Mouse (Mus musculus) adrenal gland, postnatal 25 days (tissue): ENCODE data around the gene Lbhd1. TPM values are rescaled to one million over a fixed set of nuclear protein-coding genes. Genes with fewer than 3 reads are reported as not detected.
"Not testable (repeated sequence)": the region's sequence is repeated elsewhere in the genome, so short reads cannot be mapped to it uniquely, and the experiment has no call there.

ENCODE experiments used
- DNase-seq: peaks from one replicate; pipeline ENCODE4 v3.0.0; 2021; ENCODE audit warnings: mixed read lengths
- total RNA-seq: library from RNA; stranded (reverse); gene quantifications from 2 replicates; pipeline ENCODE4 v1.2.3, GENCODE M21; 2021

Lbhd1 gene
- total RNA-seq, 1 experiment from 2014 or later: 5.9 TPM

- DNase-seq: peak; percentile 95
Observed at GRCm38 (mm10) chr19:8871267-8872186, 12.0 kb upstream of the Lbhd1 start, which contains the start of gene Ubxn1. TSS of gene Ubxn1 (plus strand) at chr19:8871496.

GRCm38 (mm10) chr19:8872266-8872840 lies 11.2 kb upstream of the Lbhd1 start:
- no peak for DNase-seq

GRCm38 (mm10) chr19:8875031-8875430 lies 8.5 kb upstream of the Lbhd1 start:
- DNase-seq: no peak

- peak; percentile 88 for DNase-seq
Observed at GRCm38 (mm10) chr19:8880311-8881033, 3.1 kb upstream of the Lbhd1 start, which contains the start of gene Uqcc3. TSS of gene Uqcc3 (minus strand) at chr19:8880923.

GRCm38 (mm10) chr19:8881034-8881392 lies 2.5 kb upstream of the Lbhd1 start:
- no peak for DNase-seq

GRCm38 (mm10) chr19:8886916-8887584 lies 3.5 kb downstream of the Lbhd1 start:
- no peak for DNase-seq

- no peak for DNase-seq
Observed at GRCm38 (mm10) chr19:8887585-8888463, 4.3 kb downstream of the Lbhd1 start.

GRCm38 (mm10) chr19:8888511-8889385 lies 5.2 kb downstream of the Lbhd1 start, which contains the start of the genes 1810009A15Rik and Gm49416:
TSS of gene 1810009A15Rik (plus strand) at chr19:8888853.
TSS of gene Gm49416 (plus strand) at chr19:8888926.
- peak; percentile 93 for DNase-seq

- DNase-seq: peak; percentile 85
Observed at GRCm38 (mm10) chr19:8892829-8893766, 9.6 kb downstream of the Lbhd1 start, which contains the start of gene Ints5. TSS of gene Ints5 (plus strand) at chr19:8893005.

- no peak for DNase-seq
Observed at GRCm38 (mm10) chr19:8895397-8895960, 11.9 kb downstream of the Lbhd1 start.

- not testable (repeated sequence) for DNase-seq
Observed at GRCm38 (mm10) chr19:8896231-8896630, 12.7 kb downstream of the Lbhd1 start.

GRCm38 (mm10) chr19:8897211-8897864 lies 13.8 kb downstream of the Lbhd1 start:
- DNase-seq: peak; percentile 60

GRCm38 (mm10) chr19:8897865-8898495 lies 14.4 kb downstream of the Lbhd1 start, which contains the start of gene Ganab:
TSS of gene Ganab (plus strand) at chr19:8898071.
- peak; percentile 94 for DNase-seq

- no peak for DNase-seq
Observed at GRCm38 (mm10) chr19:8898576-8898975, 15.0 kb downstream of the Lbhd1 start.

GRCm38 (mm10) chr19:8899079-8899478 lies 15.5 kb downstream of the Lbhd1 start:
- no peak for DNase-seq

GRCm38 (mm10) chr19:8903412-8903811 lies 19.9 kb downstream of the Lbhd1 start:
- no peak for DNase-seq

- DNase-seq: no peak
Observed at GRCm38 (mm10) chr19:8908531-8908930, 25.0 kb downstream of the Lbhd1 start.
